In the genomic region with DNA sequence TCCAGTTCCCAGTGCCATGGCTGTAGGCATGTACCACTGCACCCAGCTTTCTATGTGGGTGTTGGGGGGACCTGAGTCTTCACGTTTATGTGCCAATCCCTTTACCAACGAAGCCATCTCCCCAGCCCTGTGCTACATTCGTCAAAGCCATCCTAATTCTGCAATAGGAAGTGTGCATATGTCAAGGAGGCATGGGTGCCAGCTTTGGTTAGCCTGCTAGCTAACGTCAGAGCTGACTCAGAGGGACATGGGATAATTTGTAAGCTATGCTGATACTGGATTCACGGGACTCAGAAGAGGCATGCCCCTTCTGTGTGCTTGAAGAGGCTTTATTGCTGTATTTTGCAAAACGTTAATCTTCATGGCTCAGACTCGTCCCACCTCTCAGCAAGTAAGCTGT, we compare ENCODE assay signal across 11 mouse cellular contexts.
"Had no signal": no experiment of that assay in that cellular context is flagged by ENCODE, and none has a peak within 500 bp of the region (broad histone marks: within the 10 kb centered on the region; RNA-seq: fewer than 3 reads in every experiment).

No protein-coding gene starts in this region.

- H3K27me3 ChIP-seq: limb, embryonic 12.5 days; liver, embryonic 13.5 days; lung, embryonic 15.5 days; midbrain, embryonic 15.5 days; neural tube, embryonic 12.5 days had no signal

- H3K4me3 ChIP-seq: limb, embryonic 12.5 days; liver, embryonic 13.5 days; lung, embryonic 15.5 days; megakaryocyte, embryonic 14.5 days; midbrain, embryonic 15.5 days; neural tube, embryonic 12.5 days had no signal

- H3K4me1 ChIP-seq: limb, embryonic 12.5 days; liver, embryonic 13.5 days; lung, embryonic 15.5 days; megakaryocyte, embryonic 14.5 days; midbrain, embryonic 15.5 days; neural tube, embryonic 12.5 days had no signal

- H3K9ac ChIP-seq: limb, embryonic 12.5 days; liver, embryonic 13.5 days; liver, postnatal 0 days; lung, embryonic 15.5 days; midbrain, embryonic 15.5 days; neural tube, embryonic 12.5 days had no signal

- ATAC-seq: liver, postnatal 0 days; midbrain, embryonic 15.5 days had no signal

- H3K4me2 ChIP-seq: limb, embryonic 12.5 days; liver, embryonic 13.5 days; lung, embryonic 15.5 days; midbrain, embryonic 11.5 days; midbrain, embryonic 15.5 days; neural tube, embryonic 12.5 days had no signal

- H3K9me3 ChIP-seq: limb, embryonic 12.5 days; liver, embryonic 13.5 days; lung, embryonic 15.5 days; megakaryocyte, embryonic 14.5 days; midbrain, embryonic 15.5 days; neural tube, embryonic 12.5 days had no signal

- DNase-seq: layer of hippocampus, adult 9-11 months; liver; liver, embryonic 13.5 days; liver, postnatal 0 days had no signal

- H3K36me3 ChIP-seq: limb, embryonic 12.5 days; midbrain, embryonic 15.5 days; neural tube, embryonic 12.5 days had no signal

- H3K27ac ChIP-seq: limb, embryonic 12.5 days; liver, embryonic 13.5 days; lung, embryonic 15.5 days; macrophage; midbrain, embryonic 15.5 days; neural tube, embryonic 12.5 days had no signal
